Mouse (Mus musculus): Measurements from ENCODE around the gene Snapc1. TPM values are rescaled to one million over a fixed set of nuclear protein-coding genes. Genes with fewer than 3 reads are reported as not detected.

Gene Snapc1
- total and polyA plus RNA-seq, 3 experiments: 12.3 to 14.3 (median 12.3) TPM

DNA sequence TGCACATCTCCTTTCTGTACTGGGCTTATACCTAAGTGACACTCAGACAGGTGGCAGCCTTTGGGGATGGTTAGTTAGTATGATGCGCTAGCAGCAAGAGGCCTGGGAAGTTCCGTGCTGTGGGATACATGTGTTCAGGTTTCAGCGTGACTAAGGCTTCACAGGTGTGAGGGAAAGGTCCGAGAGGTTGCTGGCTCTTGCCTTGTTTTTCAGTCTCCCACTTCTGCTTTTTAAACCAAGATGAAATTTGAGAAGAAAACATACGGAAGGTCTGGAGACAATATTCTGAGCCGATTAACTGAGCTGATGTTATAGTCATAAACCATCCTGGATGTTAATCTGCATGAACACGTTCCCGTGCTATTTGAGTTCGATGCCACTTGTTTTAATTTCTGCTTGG lies 38.2 kb downstream of the Snapc1 start:
- Histone ChIP-seq H3K9me3 (replicated peaks) (no peaks in the 10 kb centered on the region), H3K27me3 (ENCODE audit: insufficient read depth, low read length) (peaks cover 9% of the 10 kb centered on the region; the same call in 1 of the 2 replicates), H3K4me1 (ENCODE audit: insufficient read depth, low read depth, low read length) (no peaks in the 10 kb centered on the region), H3K36me3 (replicated peaks) (no peaks in the 10 kb centered on the region), H3K4me3 (ENCODE audit: low read depth, low read length) (no peak overlapping the region)
- TF ChIP-seq GATA2 (IDR thresholded peaks at IDR 0.05; ENCODE audit: borderline replicate concordance, low read depth, low read length): no peak
- TF ChIP-seq POLR2AphosphoS5 (IDR thresholded peaks at IDR 0.05; ENCODE audit: insufficient replicate concordance, low read depth, low read length): no peak
- TF ChIP-seq GATA1 (IDR thresholded peaks at IDR 0.05; ENCODE audit: borderline replicate concordance, low read length): no peak
- no peak for TF ChIP-seq TAL1 (conservative IDR thresholded peaks at IDR 0.05; ENCODE audit: low read depth, low read length)
- TF ChIP-seq CTCF (IDR thresholded peaks at IDR 0.05; ENCODE audit: low read depth, low read length): no peak
- DNase-seq (ENCODE audit: low spot score) (no peak), ATAC-seq (ENCODE audit: extremely low read depth, insufficient number of reproducible peaks, low FRiP score, poor library complexity, severe bottlenecking) (no peak)

DNA sequence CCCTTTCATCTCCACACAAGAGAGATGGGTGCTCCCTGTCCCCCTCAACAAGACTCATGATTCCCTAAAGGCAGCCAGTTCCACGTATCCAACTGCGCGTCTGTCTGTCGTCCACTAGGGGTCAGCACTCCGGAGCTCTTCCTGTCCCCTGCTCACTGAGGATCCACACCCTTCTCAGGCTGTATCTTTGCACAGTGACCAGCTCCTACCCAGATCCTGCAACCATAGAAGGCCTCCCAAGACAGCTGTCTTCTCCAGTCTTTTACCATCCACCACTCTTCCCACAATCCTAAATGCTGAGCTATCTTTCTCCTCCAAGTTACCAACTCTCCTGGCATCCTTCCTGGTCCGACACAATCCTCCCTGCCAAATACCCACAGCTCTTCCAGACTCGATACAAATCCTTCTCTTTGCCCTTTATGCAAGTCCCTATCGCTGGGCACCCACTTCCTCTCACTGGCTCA lies 45.2 kb downstream of the Snapc1 start:
- H3K27me3 ChIP-seq (ENCODE audit: insufficient read depth, low read length): peaks cover 9% of the 10 kb centered on the region; the same call in 1 of the 2 replicates
- H3K4me1 ChIP-seq (ENCODE audit: insufficient read depth, low read depth, low read length): no peaks in the 10 kb centered on the region; the same call in 1 of the 2 replicates
- no peak for TF ChIP-seq POLR2AphosphoS5 (IDR thresholded peaks at IDR 0.05; ENCODE audit: insufficient replicate concordance, low read depth, low read length)
- peak; percentile 94 for TF ChIP-seq CTCF (IDR thresholded peaks at IDR 0.05; ENCODE audit: low read depth, low read length)
- TF ChIP-seq GATA1 (IDR thresholded peaks at IDR 0.05; ENCODE audit: borderline replicate concordance, low read length): no peak
- no peaks in the 10 kb centered on the region for H3K36me3 ChIP-seq (replicated peaks)
- no peaks in the 10 kb centered on the region for H3K9me3 ChIP-seq (replicated peaks)
- ATAC-seq (ENCODE audit: extremely low read depth, insufficient number of reproducible peaks, low FRiP score, poor library complexity, severe bottlenecking) (peak; percentile 76; the same call in 1 of the 2 replicates), DNase-seq (ENCODE audit: low spot score) (peak; percentile 53)
- no peak overlapping the region for H3K4me3 ChIP-seq (ENCODE audit: low read depth, low read length)

DNA sequence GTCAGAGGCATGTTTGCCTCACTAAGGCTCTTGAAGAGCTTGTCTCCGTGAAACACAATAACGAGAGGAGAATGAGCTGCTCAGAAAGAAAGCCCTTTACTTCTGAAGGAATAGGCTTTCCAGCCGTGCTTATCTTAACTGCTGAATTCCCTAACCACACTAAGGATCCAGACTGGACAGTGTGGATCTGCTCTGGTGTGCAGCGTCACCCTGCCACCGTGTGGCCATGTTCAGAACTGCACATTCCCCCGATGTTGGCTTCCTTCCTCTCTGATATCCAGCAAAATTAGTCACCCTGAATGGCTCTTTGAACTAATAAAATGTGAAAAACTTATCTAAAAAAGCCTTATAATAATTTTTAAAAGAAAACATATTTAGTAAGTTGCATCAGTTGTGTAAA lies 49.5 kb downstream of the Snapc1 start:
- TF ChIP-seq CTCF (IDR thresholded peaks at IDR 0.05; ENCODE audit: low read depth, low read length) (peak; percentile 100), GATA1 (IDR thresholded peaks at IDR 0.05; ENCODE audit: borderline replicate concordance, low read length) (no peak), POLR2AphosphoS5 (IDR thresholded peaks at IDR 0.05; ENCODE audit: insufficient replicate concordance, low read depth, low read length) (no peak), GATA2 (IDR thresholded peaks at IDR 0.05; ENCODE audit: borderline replicate concordance, low read depth, low read length) (no peak), TAL1 (conservative IDR thresholded peaks at IDR 0.05; ENCODE audit: low read depth, low read length) (no peak)
- DNase-seq (ENCODE audit: low spot score): peak; percentile 61
- Histone ChIP-seq H3K36me3 (replicated peaks) (no peaks in the 10 kb centered on the region), H3K9me3 (replicated peaks) (no peaks in the 10 kb centered on the region), H3K27me3 (ENCODE audit: insufficient read depth, low read length) (peaks cover 8% of the 10 kb centered on the region), H3K4me3 (ENCODE audit: low read depth, low read length) (no peak overlapping the region), H3K4me1 (ENCODE audit: insufficient read depth, low read depth, low read length) (no peaks in the 10 kb centered on the region; the same call in 1 of the 2 replicates)
- peak; percentile 55; the same call in 1 of the 2 replicates for ATAC-seq (ENCODE audit: extremely low read depth, insufficient number of reproducible peaks, low FRiP score, poor library complexity, severe bottlenecking)

DNA sequence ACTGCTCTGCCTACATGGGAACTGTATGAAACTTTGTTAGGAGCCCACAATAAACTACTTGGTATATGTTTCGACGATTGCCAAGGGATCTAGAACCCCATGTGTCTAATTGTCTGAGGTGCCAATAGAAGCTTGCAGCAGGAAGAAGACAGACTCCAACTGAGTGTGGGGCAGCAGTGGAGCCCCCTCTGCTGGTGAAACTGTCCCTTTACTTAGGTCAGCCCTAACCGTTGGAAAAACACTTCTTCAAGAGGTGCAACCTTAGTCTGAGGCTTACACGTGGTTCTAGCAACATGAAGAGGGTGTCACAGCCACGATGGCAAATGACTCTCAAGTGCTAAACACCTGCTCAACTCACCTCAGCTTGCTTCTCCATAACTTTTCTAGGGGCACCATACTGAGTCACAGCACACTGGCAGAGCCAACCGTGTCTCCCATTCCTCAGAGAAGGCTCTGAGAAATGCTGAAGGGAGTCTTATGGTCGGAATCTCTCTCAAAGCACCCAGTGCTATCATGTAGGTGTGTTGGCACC lies 50.5 kb downstream of the Snapc1 start:
- H3K36me3 ChIP-seq (replicated peaks): no peaks in the 10 kb centered on the region
- DNase-seq (ENCODE audit: low spot score) (no peak), ATAC-seq (ENCODE audit: extremely low read depth, insufficient number of reproducible peaks, low FRiP score, poor library complexity, severe bottlenecking) (no peak)

DNA sequence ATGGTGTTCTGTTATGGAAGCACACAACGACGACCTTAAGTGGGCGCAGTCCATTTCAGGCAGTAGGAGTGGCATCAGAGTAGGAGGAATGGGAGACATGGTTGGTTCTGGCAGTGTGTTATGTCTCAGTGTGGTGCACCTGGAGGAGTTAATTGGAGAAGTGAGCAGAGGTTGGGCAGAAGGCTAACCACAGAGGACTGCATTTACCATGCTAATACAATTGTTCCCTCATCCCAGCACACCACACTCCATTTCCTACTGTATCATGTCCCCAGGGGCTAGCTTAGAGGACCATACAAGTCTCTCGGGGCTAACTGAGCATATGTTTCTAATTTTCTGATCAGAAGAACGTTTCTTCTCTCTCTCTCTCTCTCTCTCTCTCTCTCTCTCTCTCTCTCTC lies 51.2 kb downstream of the Snapc1 start:
- no peaks in the 10 kb centered on the region; the same call in 1 of the 2 replicates for H3K4me1 ChIP-seq (ENCODE audit: insufficient read depth, low read depth, low read length)
- no peaks in the 10 kb centered on the region for H3K36me3 ChIP-seq (replicated peaks)
- TF ChIP-seq GATA2 (IDR thresholded peaks at IDR 0.05; ENCODE audit: borderline replicate concordance, low read depth, low read length) (no peak), CTCF (IDR thresholded peaks at IDR 0.05; ENCODE audit: low read depth, low read length) (no peak), TAL1 (conservative IDR thresholded peaks at IDR 0.05; ENCODE audit: low read depth, low read length) (no peak), GATA1 (IDR thresholded peaks at IDR 0.05; ENCODE audit: borderline replicate concordance, low read length) (no peak), POLR2AphosphoS5 (IDR thresholded peaks at IDR 0.05; ENCODE audit: insufficient replicate concordance, low read depth, low read length) (no peak)
- H3K9me3 ChIP-seq (replicated peaks): no peaks in the 10 kb centered on the region
- H3K4me3 ChIP-seq (ENCODE audit: low read depth, low read length): no peak overlapping the region
- H3K27me3 ChIP-seq (ENCODE audit: insufficient read depth, low read length): peaks cover 6% of the 10 kb centered on the region
- ATAC-seq (ENCODE audit: extremely low read depth, insufficient number of reproducible peaks, low FRiP score, poor library complexity, severe bottlenecking) (no peak), DNase-seq (ENCODE audit: low spot score) (no peak)

More for the DNA sequence above, 50.5 kb downstream of the Snapc1 start:
- H3K4me3 ChIP-seq (ENCODE audit: low read depth, low read length): no peak overlapping the region
- TF ChIP-seq TAL1 (conservative IDR thresholded peaks at IDR 0.05; ENCODE audit: low read depth, low read length) (no peak), GATA1 (IDR thresholded peaks at IDR 0.05; ENCODE audit: borderline replicate concordance, low read length) (no peak), GATA2 (IDR thresholded peaks at IDR 0.05; ENCODE audit: borderline replicate concordance, low read depth, low read length) (no peak), CTCF (IDR thresholded peaks at IDR 0.05; ENCODE audit: low read depth, low read length) (no peak), POLR2AphosphoS5 (IDR thresholded peaks at IDR 0.05; ENCODE audit: insufficient replicate concordance, low read depth, low read length) (no peak)
- peaks cover 6% of the 10 kb centered on the region for H3K27me3 ChIP-seq (ENCODE audit: insufficient read depth, low read length)
- H3K4me1 ChIP-seq (ENCODE audit: insufficient read depth, low read depth, low read length): no peaks in the 10 kb centered on the region; the same call in 1 of the 2 replicates
- no peaks in the 10 kb centered on the region for H3K9me3 ChIP-seq (replicated peaks)

DNA sequence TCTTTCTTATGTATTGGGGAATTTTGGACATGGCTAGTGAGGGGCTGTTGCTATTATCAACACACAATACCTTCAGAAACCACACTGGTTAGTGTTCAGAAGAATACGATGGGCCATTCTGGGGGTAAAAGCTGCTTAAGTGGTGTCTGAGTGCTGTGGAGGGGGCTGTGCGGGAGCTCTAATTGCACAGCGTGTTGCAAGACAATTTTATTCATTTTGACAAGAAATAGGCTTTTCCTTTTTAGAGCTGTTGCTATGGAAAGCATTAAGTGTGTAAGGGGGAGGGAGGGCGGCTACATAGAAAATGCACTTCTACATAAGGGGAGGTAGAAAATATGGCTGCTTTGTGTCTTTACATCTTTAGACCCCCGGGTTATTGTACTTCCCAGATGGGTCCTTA lies 59.0 kb downstream of the Snapc1 start:
- no peaks in the 10 kb centered on the region for H3K27me3 ChIP-seq (ENCODE audit: insufficient read depth, low read length)
- DNase-seq (ENCODE audit: low spot score) (no peak), ATAC-seq (ENCODE audit: extremely low read depth, insufficient number of reproducible peaks, low FRiP score, poor library complexity, severe bottlenecking) (no peak)
- no peaks in the 10 kb centered on the region for H3K36me3 ChIP-seq (replicated peaks)
- H3K9me3 ChIP-seq (replicated peaks): no peaks in the 10 kb centered on the region
- no peak overlapping the region for H3K4me3 ChIP-seq (ENCODE audit: low read depth, low read length)
- TF ChIP-seq GATA2 (IDR thresholded peaks at IDR 0.05; ENCODE audit: borderline replicate concordance, low read depth, low read length) (no peak), GATA1 (IDR thresholded peaks at IDR 0.05; ENCODE audit: borderline replicate concordance, low read length) (no peak), POLR2AphosphoS5 (IDR thresholded peaks at IDR 0.05; ENCODE audit: insufficient replicate concordance, low read depth, low read length) (no peak), CTCF (IDR thresholded peaks at IDR 0.05; ENCODE audit: low read depth, low read length) (no peak), TAL1 (conservative IDR thresholded peaks at IDR 0.05; ENCODE audit: low read depth, low read length) (no peak)
- no peaks in the 10 kb centered on the region for H3K4me1 ChIP-seq (ENCODE audit: insufficient read depth, low read depth, low read length)

All from G1E (cell line).